Mouse (Mus musculus) testis, adult 2 months (tissue): ENCODE data around the gene Krtap27-1. TPM values are rescaled to one million over a fixed set of nuclear protein-coding genes. Genes with fewer than 3 reads are reported as not detected.

Experiments
- H3K27ac ChIP-seq: fragments of 200-500 bp; 2 replicates; pipeline ENCODE4 v1.5.1; 2012; ENCODE audit warnings: low read depth, low read length; ENCODE audit not compliant: control insufficient read depth, insufficient read depth
- H3K27me3 ChIP-seq: fragments of 200-500 bp; 2 replicates; pipeline ENCODE4 v1.6.1; 2012; ENCODE audit warnings: mild to moderate bottlenecking, low read length, moderate library complexity; ENCODE audit not compliant: control insufficient read depth, insufficient read depth
- H3K36me3 ChIP-seq: fragments of 200-500 bp; 2 replicates; pipeline ENCODE4 v1.6.1; 2012; ENCODE audit warnings: mild to moderate bottlenecking, low read length; ENCODE audit not compliant: control insufficient read depth, insufficient read depth
- H3K4me1 ChIP-seq: fragments of 200-500 bp; 2 replicates; pipeline ENCODE4 v1.6.1; 2012; ENCODE audit warnings: low read length; ENCODE audit not compliant: control insufficient read depth, insufficient read depth
- H3K4me3 ChIP-seq: fragments of 200-500 bp; 2 replicates; pipeline ENCODE4 v1.5.1; 2012; ENCODE audit warnings: low read depth, mild to moderate bottlenecking, low read length, moderate library complexity, mixed read lengths; ENCODE audit not compliant: control insufficient read depth
- CTCF ChIP-seq: fragments of 200-500 bp; IDR thresholded peaks from 2 replicates; pipeline ENCODE4 v1.5.1; 2012; ENCODE audit warnings: low read depth, mild to moderate bottlenecking, inconsistent platforms, low read length, moderate library complexity; ENCODE audit not compliant: control insufficient read depth, insufficient read depth, insufficient replicate concordance
- POLR2A ChIP-seq: fragments of 200-500 bp; IDR thresholded peaks from 2 replicates; pipeline ENCODE4 v1.6.1; 2012; ENCODE audit warnings: low read depth, mild to moderate bottlenecking, inconsistent platforms, low read length, moderate library complexity; ENCODE audit not compliant: control insufficient read depth
- polyA plus RNA-seq: library from polyadenylated mRNA; depleted of rRNA; stranded (reverse); fragments of >200 nt; gene quantifications from 2 replicates; pipeline ENCODE4 v1.2.3, GENCODE M21; 2012; rRNA removed

Gene Krtap27-1
- not detected in 2 replicates for polyA plus RNA-seq

- Histone ChIP-seq H3K36me3 (no peaks in the 10 kb centered on the region), H3K4me3 (no peak within 1 kb of the TSS), H3K27ac (no peak within 1 kb of the TSS), H3K27me3 (no peaks in the 10 kb centered on the region), H3K4me1 (no peaks in the 10 kb centered on the region)
- no peak for TF ChIP-seq POLR2A
- TF ChIP-seq CTCF, result no peak
These were observed at the start of gene Krtap27-1 for GRCm38 (mm10) chr16:88671571-88671970. TSS of gene Krtap27-1 (minus strand) at chr16:88671671.

- H3K4me3 ChIP-seq, result no peak overlapping the region
- H3K36me3 ChIP-seq, result no peaks in the 10 kb centered on the region
- no peak overlapping the region for H3K27ac ChIP-seq
- no peaks in the 10 kb centered on the region for H3K4me1 ChIP-seq
- no peak for TF ChIP-seq POLR2A
- TF ChIP-seq CTCF, result no peak
- no peaks in the 10 kb centered on the region for H3K27me3 ChIP-seq
These were observed 48.6 kb upstream of the Krtap27-1 start for GRCm38 (mm10) chr16:88720031-88720430.

- Histone ChIP-seq H3K27ac (no peak overlapping the region), H3K4me1 (peaks cover 2% of the 10 kb centered on the region; the same call in 1 of the 2 replicates), H3K4me3 (no peak overlapping the region), H3K27me3 (no peaks in the 10 kb centered on the region), H3K36me3 (no peaks in the 10 kb centered on the region)
- TF ChIP-seq POLR2A, result no peak
- no peak for TF ChIP-seq CTCF
These were observed 45.1 kb upstream of the Krtap27-1 start for GRCm38 (mm10) chr16:88716549-88716948.

GRCm38 (mm10) chr16:88711245-88711644 is 39.8 kb upstream of the Krtap27-1 start:
- Histone ChIP-seq H3K27ac (no peak overlapping the region), H3K27me3 (no peaks in the 10 kb centered on the region), H3K4me3 (no peak overlapping the region), H3K4me1 (peaks cover 2% of the 10 kb centered on the region; the same call in 1 of the 2 replicates), H3K36me3 (no peaks in the 10 kb centered on the region)
- TF ChIP-seq CTCF, result no peak
- no peak for TF ChIP-seq POLR2A

- H3K4me1 ChIP-seq, result peaks cover 2% of the 10 kb centered on the region; the same call in 1 of the 2 replicates
- no peaks in the 10 kb centered on the region for H3K36me3 ChIP-seq
- no peak overlapping the region for H3K27ac ChIP-seq
- no peaks in the 10 kb centered on the region for H3K27me3 ChIP-seq
- TF ChIP-seq POLR2A (no peak), CTCF (no peak)
- H3K4me3 ChIP-seq, result no peak overlapping the region
These were observed 39.3 kb upstream of the Krtap27-1 start for GRCm38 (mm10) chr16:88710757-88711156.

- Histone ChIP-seq H3K4me1 (no peaks in the 10 kb centered on the region), H3K27ac (no peak within 1 kb of the TSS), H3K36me3 (no peaks in the 10 kb centered on the region), H3K27me3 (no peaks in the 10 kb centered on the region), H3K4me3 (no peak within 1 kb of the TSS)
- no peak for TF ChIP-seq CTCF
- no peak for TF ChIP-seq POLR2A
These were observed 36.1 kb upstream of the Krtap27-1 start, which contains the start of gene 2310061N02Rik for GRCm38 (mm10) chr16:88707496-88708012. TSS of gene 2310061N02Rik (minus strand) at chr16:88707962.

- Histone ChIP-seq H3K27me3 (no peaks in the 10 kb centered on the region), H3K27ac (no peak overlapping the region), H3K4me1 (no peaks in the 10 kb centered on the region), H3K4me3 (no peak overlapping the region), H3K36me3 (no peaks in the 10 kb centered on the region)
- no peak for TF ChIP-seq CTCF
- TF ChIP-seq POLR2A, result no peak
These were observed 29.8 kb upstream of the Krtap27-1 start for GRCm38 (mm10) chr16:88701072-88701864.
